Mouse (Mus musculus) ES-E14 (cell line): ENCODE measurements around the gene Psapl1. TPM values are rescaled to one million over a fixed set of nuclear protein-coding genes. Genes with fewer than 3 reads are reported as not detected.

ENCODE experiments used
- DNase-seq: peaks from one replicate; pipeline ENCODE4 v3.0.0-alpha.2; 2013; ENCODE audit warnings: low read depth, low spot score
- H3K27ac ChIP-seq: 2 replicates; pipeline ENCODE4 v1.5.1; 2012; ENCODE audit warnings: low read depth, mild to moderate bottlenecking, low read length, moderate library complexity, mixed read lengths; ENCODE audit not compliant: poor library complexity, insufficient read depth, severe bottlenecking
- H3K36me3 ChIP-seq: 2 replicates; pipeline ENCODE4 v1.6.1; 2012; ENCODE audit warnings: mild to moderate bottlenecking, low read length, moderate library complexity, mixed read lengths; ENCODE audit not compliant: control insufficient read depth, poor library complexity, insufficient read depth, severe bottlenecking
- H3K4me1 ChIP-seq, 2 experiments: fragments of 150-350 bp in 1 of 2; sonication (generic) in 1 of 2; 2 replicates each; pipeline ENCODE4 v1.6.1; 2012; ENCODE audit warnings: low read length in 2 of 2, mild to moderate bottlenecking in 1 of 2, mixed read lengths in 1 of 2; ENCODE audit not compliant: control insufficient read depth in 2 of 2, insufficient read depth in 2 of 2, poor library complexity in 1 of 2
- H3K4me3 ChIP-seq, 2 experiments: fragments of 150-350 bp in 1 of 2; sonication (generic) in 1 of 2; 2 replicates each; pipeline ENCODE4 v1.5.1; 2012; ENCODE audit warnings: low read length in 2 of 2, low read depth in 1 of 2, mild to moderate bottlenecking in 1 of 2, mixed read lengths in 1 of 2; ENCODE audit not compliant: insufficient read depth in 1 of 2, poor library complexity in 1 of 2, severe bottlenecking in 1 of 2
- H3K9ac ChIP-seq: 2 replicates; pipeline ENCODE4 v1.6.1; 2012; ENCODE audit warnings: low read depth, mild to moderate bottlenecking, low read length, mixed read lengths; ENCODE audit not compliant: poor library complexity, insufficient read depth, severe bottlenecking
- H3K9me3 ChIP-seq: fragments of 150-350 bp; sonication (generic); 2 replicates; pipeline ENCODE4 v1.6.1; 2012; ENCODE audit warnings: low read depth, mild to moderate bottlenecking, low read length; ENCODE audit not compliant: control insufficient read depth, insufficient read depth
- CHD2 ChIP-seq: IDR thresholded peaks from 2 replicates; pipeline ENCODE4 v1.6.1; 2014; ENCODE audit warnings: mild to moderate bottlenecking, low read depth, low read length, inconsistent platforms
- HCFC1 ChIP-seq: IDR thresholded peaks from 2 replicates; pipeline ENCODE4 v1.6.1; 2012; ENCODE audit warnings: low read length, inconsistent platforms, borderline replicate concordance; ENCODE audit not compliant: insufficient read depth
- MAFK ChIP-seq: IDR thresholded peaks from 2 replicates; pipeline ENCODE4 v1.6.1; 2014; ENCODE audit warnings: mild to moderate bottlenecking, low read depth, low read length, inconsistent platforms; ENCODE audit not compliant: insufficient read depth
- ZC3H11A ChIP-seq: IDR thresholded peaks from 2 replicates; pipeline ENCODE4 v1.6.1; 2012; ENCODE audit warnings: low read depth, mild to moderate bottlenecking, inconsistent platforms, low read length, borderline replicate concordance
- ZNF384 ChIP-seq: IDR thresholded peaks from 2 replicates; pipeline ENCODE4 v1.6.1; 2012; ENCODE audit warnings: low read depth, low read length, inconsistent platforms
- in situ Hi-C, 2 experiments: fragments of 600-800 bp; cut with MboI; formaldehyde crosslinking; loops; one replicate each; pipeline ENCODE4 v1.15.1; 2025; ENCODE audit warnings: low sequenced_read_pairs in 2 of 2, inconsistent platforms in 1 of 2; ENCODE audit not compliant: unreplicated experiment in 2 of 2
- total RNA-seq: library from RNA; depleted of rRNA; stranded (reverse); fragments of 300-350 nt; gene quantifications from 2 replicates; pipeline ENCODE4 v1.2.3, GENCODE M21; 2012

Psapl1 gene
- total RNA-seq, 1 experiment: not detected

GRCm38 (mm10) chr5:36205397-36205796, 1.6 kb downstream of the Psapl1 start:
- in situ Hi-C loops: no loop called here
- no peak for TF ChIP-seq ZNF384
- no peak for TF ChIP-seq ZC3H11A
- no peak for TF ChIP-seq HCFC1
- no peak for TF ChIP-seq MAFK
- TF ChIP-seq CHD2: no peak
- H3K4me1 ChIP-seq: no peaks in the 10 kb centered on the region
- no peaks in the 10 kb centered on the region for H3K36me3 ChIP-seq
- H3K4me3 ChIP-seq: no peak overlapping the region
- H3K27ac ChIP-seq: no peak overlapping the region
- DNase-seq: no peak
- H3K9me3 ChIP-seq: no peaks in the 10 kb centered on the region
- no peak overlapping the region for H3K9ac ChIP-seq

- no peak overlapping the region for H3K27ac ChIP-seq
- TF ChIP-seq ZC3H11A (no peak), ZNF384 (no peak), HCFC1 (no peak), CHD2 (no peak), MAFK (no peak)
- no peak for DNase-seq
- H3K36me3 ChIP-seq: no peaks in the 10 kb centered on the region
- no peak overlapping the region for H3K9ac ChIP-seq
- H3K4me1 ChIP-seq: no peaks in the 10 kb centered on the region
- H3K9me3 ChIP-seq: no peaks in the 10 kb centered on the region
- in situ Hi-C loops: no loop called here
- no peak overlapping the region for H3K4me3 ChIP-seq
Observed at GRCm38 (mm10) chr5:36208803-36209202, 5.0 kb downstream of the Psapl1 start.

GRCm38 (mm10) chr5:36213310-36213709, 9.5 kb downstream of the Psapl1 start:
- no peak for DNase-seq
- no peak overlapping the region for H3K9ac ChIP-seq
- no peaks in the 10 kb centered on the region for H3K36me3 ChIP-seq
- no peak overlapping the region for H3K4me3 ChIP-seq
- H3K4me1 ChIP-seq: no peaks in the 10 kb centered on the region
- H3K9me3 ChIP-seq: no peaks in the 10 kb centered on the region
- TF ChIP-seq ZNF384 (no peak), HCFC1 (no peak), MAFK (no peak), CHD2 (no peak), ZC3H11A (no peak)
- in situ Hi-C loops: no loop called here
- H3K27ac ChIP-seq: no peak overlapping the region

- no peaks in the 10 kb centered on the region for H3K36me3 ChIP-seq
- H3K4me3 ChIP-seq: no peak overlapping the region
- DNase-seq: no peak
- H3K9ac ChIP-seq: no peak overlapping the region
- H3K9me3 ChIP-seq: no peaks in the 10 kb centered on the region
- no peak overlapping the region for H3K27ac ChIP-seq
- no peaks in the 10 kb centered on the region; a peak in 1 of 4 replicates for H3K4me1 ChIP-seq
- TF ChIP-seq ZC3H11A (no peak), HCFC1 (no peak), ZNF384 (no peak), MAFK (no peak), CHD2 (no peak)
- in situ Hi-C loops: no loop called here
Observed at GRCm38 (mm10) chr5:36220105-36220504, 16.3 kb downstream of the Psapl1 start.

- Histone ChIP-seq H3K4me3 (no peak overlapping the region), H3K4me1 (no peaks in the 10 kb centered on the region; a peak in 1 of 4 replicates), H3K36me3 (no peaks in the 10 kb centered on the region), H3K9ac (no peak overlapping the region), H3K27ac (no peak overlapping the region), H3K9me3 (no peaks in the 10 kb centered on the region)
- in situ Hi-C loops: no loop called here
- TF ChIP-seq ZC3H11A (no peak), MAFK (no peak), HCFC1 (no peak), ZNF384 (no peak), CHD2 (no peak)
- no peak for DNase-seq
Observed at GRCm38 (mm10) chr5:36220626-36221025, 16.8 kb downstream of the Psapl1 start.
